Mouse (Mus musculus) heart, postnatal 0 days (tissue): ENCODE measurements around the gene Hspg2. TPM values are rescaled to one million over a fixed set of nuclear protein-coding genes. Genes with fewer than 3 reads are reported as not detected.
"Not testable (repeated sequence)": the region's sequence is repeated elsewhere in the genome, so short reads cannot be mapped to it uniquely, and the experiment has no call there.

Experiments
- ATAC-seq: fragments of 200-750 bp; cut with Nextera tagmentation; 2 replicates; pipeline ENCODE4 v1.8.0; 2017; ENCODE audit warnings: low read depth, moderate number of reproducible peaks, moderate library complexity; ENCODE audit not compliant: insufficient read depth
- DNase-seq: peaks from one replicate; pipeline ENCODE4 v3.0.0-alpha.2; 2016; ENCODE audit warnings: low spot score
- H3K27ac ChIP-seq: fragments of 300-500 bp; sonication (generic); 2 replicates; pipeline ENCODE4 v1.5.1; 2014; ENCODE audit warnings: low read depth, mild to moderate bottlenecking
- H3K27me3 ChIP-seq: fragments of 300-500 bp; sonication (generic); 2 replicates; pipeline ENCODE4 v1.6.1; 2014; ENCODE audit warnings: low read length, mixed read lengths; ENCODE audit not compliant: control insufficient read depth, insufficient read depth
- H3K36me3 ChIP-seq: fragments of 300-500 bp; sonication (generic); replicated peaks from 2 replicates; pipeline ENCODE4 v1.6.1; 2014; ENCODE audit warnings: low read length, mixed read lengths; ENCODE audit not compliant: control insufficient read depth, insufficient read depth
- H3K4me1 ChIP-seq: fragments of 300-500 bp; sonication (generic); 2 replicates; pipeline ENCODE4 v1.6.1; 2014; ENCODE audit warnings: antibody characterized with exemption; ENCODE audit not compliant: control insufficient read depth, insufficient read depth
- H3K4me2 ChIP-seq: fragments of 300-500 bp; sonication (generic); 2 replicates; pipeline ENCODE4 v1.6.1; 2014; ENCODE audit warnings: low read depth, mild to moderate bottlenecking, low read length, moderate library complexity
- H3K4me3 ChIP-seq: fragments of 300-500 bp; sonication (generic); 2 replicates; pipeline ENCODE4 v1.5.1; 2014; ENCODE audit warnings: low read depth, low read length
- H3K9ac ChIP-seq: fragments of 300-500 bp; sonication (generic); replicated peaks from 2 replicates; pipeline ENCODE4 v1.6.1; 2014; ENCODE audit warnings: low read depth, low read length, mixed read lengths
- H3K9me3 ChIP-seq: fragments of 300-500 bp; sonication (generic); replicated peaks from 2 replicates; pipeline ENCODE4 v1.6.1; 2016; ENCODE audit warnings: low read length; ENCODE audit not compliant: control insufficient read depth
- CTCF ChIP-seq: IDR thresholded peaks from 2 replicates; pipeline ENCODE4 v1.5.1; 2016; ENCODE audit warnings: antibody characterized with exemption, control low read depth, low read depth
- EP300 ChIP-seq: IDR thresholded peaks from 2 replicates; pipeline ENCODE4 v1.6.1; 2016; ENCODE audit warnings: antibody characterized with exemption, low read depth
- WGBS: fragments of 180-500 bp; shearing (Covaris S2); extraction: QIAGEN DNeasy Blood & Tissue Kit; methylation state at CpG from one replicate; pipeline ENCODE4 v1.1.7; 2014; 5-methylcytosine and 5-hydroxymethylcytosine counted together
- polyA plus RNA-seq: library from polyadenylated mRNA; unstranded; fragments of >200 nt; fragmentation: Nextera tagmentation; extraction: Ambion mirVana; gene quantifications from 2 replicates; pipeline ENCODE4 v1.2.1, GENCODE M21; 2015
- total RNA-seq: library from RNA; depleted of rRNA; stranded (reverse); fragments of >200 nt; gene quantifications from 2 replicates; pipeline ENCODE4 v1.2.3, GENCODE M21; 2014; ENCODE audit warnings: low replicate concordance

Gene Hspg2
- total and polyA plus RNA-seq, 2 experiments from 2014 or later, result 42.4 to 473 TPM

DNA sequence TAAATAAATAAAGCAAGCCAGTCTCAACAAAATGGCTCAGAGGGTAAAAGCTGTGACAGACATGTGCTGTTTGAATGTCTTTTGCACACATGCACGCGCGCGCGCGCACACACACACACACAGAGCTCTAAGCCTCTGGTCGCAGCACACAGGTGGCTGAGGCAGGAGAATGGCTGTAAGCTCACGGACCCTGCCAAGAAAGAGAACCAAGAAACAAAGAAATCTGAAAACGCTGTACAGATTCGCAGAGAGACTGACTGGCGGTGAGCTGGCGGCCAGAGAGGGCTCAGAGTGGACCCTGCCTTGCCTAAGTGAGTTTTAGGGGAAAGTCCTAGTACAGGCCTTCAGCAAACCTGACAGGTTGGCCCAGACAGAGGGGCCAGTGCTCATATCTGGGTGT, 108.9 kb downstream of the Hspg2 start:
- H3K27ac ChIP-seq, result no peak overlapping the region
- no peak overlapping the region for H3K4me2 ChIP-seq
- no peak overlapping the region for H3K9ac ChIP-seq
- WGBS, result 97% methylated on average over 12 of the region's 12 CpGs
- peaks cover 4% of the 10 kb centered on the region; the same call in 1 of the 2 replicates for H3K4me1 ChIP-seq
- peaks cover 18% of the 10 kb centered on the region for H3K27me3 ChIP-seq
- TF ChIP-seq CTCF, result no peak
- TF ChIP-seq EP300, result no peak
- H3K36me3 ChIP-seq, result peaks cover 8% of the 10 kb centered on the region
- H3K9me3 ChIP-seq, result no peaks in the 10 kb centered on the region
- DNase-seq, result no peak
- H3K4me3 ChIP-seq, result no peak overlapping the region
- ATAC-seq, result no peak

DNA sequence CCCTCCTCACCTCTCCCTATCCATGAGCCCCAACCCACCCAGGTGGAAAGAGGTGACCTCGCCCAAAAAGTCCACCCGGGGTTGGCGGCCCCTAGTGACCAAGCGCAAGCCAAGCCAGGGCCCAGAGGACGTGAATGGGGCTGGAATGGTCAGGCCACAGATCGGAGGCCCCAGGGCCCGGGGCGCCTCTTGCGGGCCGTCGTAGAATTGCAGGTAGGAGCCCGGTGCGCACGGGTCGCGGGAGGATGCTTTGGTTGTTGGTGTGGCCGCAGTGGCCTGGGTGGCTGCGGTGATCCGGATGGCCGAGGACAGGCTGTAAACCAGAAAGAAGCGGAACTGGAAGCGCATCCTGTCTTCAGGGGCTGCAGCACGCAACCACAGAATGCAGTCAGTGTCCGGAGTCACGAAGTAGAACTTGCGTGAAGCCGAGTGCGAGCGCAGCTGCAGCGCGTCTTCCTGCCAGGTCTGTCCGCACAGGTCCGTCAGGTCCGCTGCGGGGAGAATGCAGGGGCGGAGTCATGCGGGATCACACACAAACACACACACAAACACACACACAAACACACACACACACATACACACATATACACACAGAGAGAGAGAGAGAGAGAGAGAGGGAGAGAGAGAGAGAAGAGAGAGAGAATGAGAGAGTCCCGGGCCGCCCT, 109.7 kb downstream of the Hspg2 start:
- no peak overlapping the region for H3K9ac ChIP-seq
- peak; percentile 72 for ATAC-seq
- H3K9me3 ChIP-seq, result no peaks in the 10 kb centered on the region
- H3K27me3 ChIP-seq, result peaks cover 18% of the 10 kb centered on the region
- peak overlapping the region; percentile 55 for H3K4me2 ChIP-seq
- peak overlapping the region; percentile 30 for H3K4me3 ChIP-seq
- peaks cover 4% of the 10 kb centered on the region; the same call in 1 of the 2 replicates for H3K4me1 ChIP-seq
- no peak overlapping the region for H3K27ac ChIP-seq
- peaks cover 2% of the 10 kb centered on the region for H3K36me3 ChIP-seq
- 5% methylated on average over 39 of the region's 39 CpGs for WGBS
- peak; percentile 41 for DNase-seq
- TF ChIP-seq CTCF, result peak; percentile 43
- TF ChIP-seq EP300, result no peak

DNA sequence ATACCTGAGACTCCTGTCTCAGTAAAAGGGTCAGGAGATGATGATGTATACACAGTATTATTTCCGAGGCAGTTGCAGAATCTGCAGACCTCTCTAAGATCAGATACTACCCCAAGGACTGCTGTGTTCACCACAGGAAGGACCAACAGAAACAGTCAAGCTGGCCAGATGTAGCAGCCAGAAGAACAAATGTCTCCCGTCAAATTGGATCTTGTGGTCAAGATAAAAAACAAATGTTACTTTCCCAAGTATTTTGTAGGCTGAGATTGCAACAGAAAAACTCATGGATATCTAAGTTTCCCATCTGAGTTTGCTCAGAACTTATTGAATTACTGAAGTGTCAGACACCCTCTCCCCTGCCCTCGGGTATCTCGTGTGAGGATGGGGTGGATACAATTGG, 111.2 kb downstream of the Hspg2 start:
- TF ChIP-seq EP300, result no peak
- TF ChIP-seq CTCF, result no peak
- Histone ChIP-seq H3K9ac (no peak overlapping the region), H3K4me1 (peaks cover 4% of the 10 kb centered on the region; the same call in 1 of the 2 replicates), H3K27ac (no peak overlapping the region), H3K4me2 (no peak overlapping the region), H3K36me3 (no peaks in the 10 kb centered on the region), H3K27me3 (peaks cover 18% of the 10 kb centered on the region), H3K4me3 (no peak overlapping the region), H3K9me3 (no peaks in the 10 kb centered on the region)
- no peak for ATAC-seq
- 41% methylated on average over 4 of the region's 4 CpGs for WGBS
- no peak for DNase-seq

DNA sequence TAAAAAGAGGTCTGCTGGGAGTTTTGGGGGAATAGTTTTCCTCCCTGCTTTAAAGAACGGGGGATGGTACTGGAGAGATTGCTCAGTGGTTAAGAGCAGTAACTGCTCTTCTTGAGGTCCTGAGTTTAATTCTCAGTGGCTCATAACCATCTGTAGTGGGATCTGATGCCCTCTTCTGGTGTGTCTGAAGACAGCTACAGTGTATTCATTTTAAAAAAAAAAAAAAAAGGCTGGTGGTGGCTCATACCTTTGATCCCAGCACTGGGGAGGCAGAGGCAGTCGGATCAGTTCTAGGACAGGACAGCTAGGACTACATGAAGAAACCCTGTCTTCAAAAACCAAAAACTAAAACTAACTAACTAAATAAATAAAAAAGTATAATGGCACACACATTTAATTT, 111.7 kb downstream of the Hspg2 start:
- ATAC-seq, result no peak
- H3K4me1 ChIP-seq, result peaks cover 4% of the 10 kb centered on the region; the same call in 1 of the 2 replicates

DNA sequence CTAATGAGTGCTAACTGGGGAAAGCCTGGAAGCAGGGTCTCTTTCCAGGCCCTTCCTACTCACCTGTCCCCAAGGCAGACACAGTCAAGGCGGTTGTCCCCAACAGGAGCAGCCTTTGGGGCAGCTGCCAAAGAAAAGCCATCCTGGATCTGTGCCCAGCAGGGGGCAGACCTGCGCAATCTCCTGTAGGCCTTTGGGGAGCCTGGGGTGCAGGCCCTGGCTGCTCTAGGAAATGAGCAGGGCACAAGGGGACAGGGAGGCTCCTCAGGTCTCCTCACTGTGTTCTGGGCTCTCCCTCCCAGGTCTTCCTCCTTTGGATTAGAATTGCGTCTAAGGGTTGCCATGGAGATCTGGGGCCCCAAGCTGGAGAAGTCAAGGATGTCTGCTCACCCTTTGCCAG, 113.2 kb downstream of the Hspg2 start:
- no peaks in the 10 kb centered on the region for H3K36me3 ChIP-seq
- TF ChIP-seq CTCF, result no peak; the same call in 1 of the 2 replicates
- TF ChIP-seq EP300, result no peak
- no peak overlapping the region for H3K9ac ChIP-seq
- 50% methylated on average over 3 of the region's 3 CpGs for WGBS
- no peak overlapping the region for H3K27ac ChIP-seq
- H3K4me1 ChIP-seq, result peaks cover 4% of the 10 kb centered on the region; the same call in 1 of the 2 replicates
- ATAC-seq (no peak), DNase-seq (no peak)
- H3K9me3 ChIP-seq, result no peaks in the 10 kb centered on the region
- peaks cover 18% of the 10 kb centered on the region for H3K27me3 ChIP-seq
- no peak overlapping the region for H3K4me2 ChIP-seq
- H3K4me3 ChIP-seq, result no peak overlapping the region

More for the DNA sequence above, 111.7 kb downstream of the Hspg2 start:
- no peak overlapping the region for H3K4me2 ChIP-seq
- TF ChIP-seq EP300 (no peak), CTCF (no peak)
- no peak overlapping the region for H3K27ac ChIP-seq
- H3K27me3 ChIP-seq, result peaks cover 18% of the 10 kb centered on the region
- no peaks in the 10 kb centered on the region for H3K36me3 ChIP-seq
- H3K9me3 ChIP-seq, result no peaks in the 10 kb centered on the region
- H3K4me3 ChIP-seq, result no peak overlapping the region
- 73% methylated on average over 2 of the region's 2 CpGs for WGBS
- no peak overlapping the region for H3K9ac ChIP-seq
- no peak for DNase-seq

DNA sequence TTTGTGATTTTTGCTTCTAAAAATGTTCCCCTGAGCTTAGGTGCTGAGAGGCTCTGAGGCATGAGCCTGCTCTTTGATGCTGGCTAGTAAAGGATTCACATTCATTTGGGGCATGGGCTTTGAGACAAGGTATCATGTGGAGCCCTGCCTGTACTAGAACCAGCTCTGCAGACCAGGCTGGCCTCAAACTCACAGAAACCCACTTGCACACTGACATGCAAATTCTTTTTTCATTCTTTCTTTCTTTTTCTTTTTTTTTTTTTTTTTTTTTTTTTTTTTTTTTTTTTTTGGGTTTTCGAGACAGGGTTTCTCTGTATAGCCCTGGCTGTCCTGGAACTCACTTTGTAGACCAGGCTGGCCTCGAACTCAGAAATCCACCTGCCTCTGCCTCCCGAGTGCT, 120.5 kb downstream of the Hspg2 start:
- H3K36me3 ChIP-seq, result not testable (repeated sequence)
- WGBS, result 94% methylated on average over 1 of the region's 3 CpGs

More for the DNA sequence above, 120.5 kb downstream of the Hspg2 start:
- not testable (repeated sequence) for H3K27me3 ChIP-seq, ATAC-seq, DNase-seq, H3K4me2 ChIP-seq, H3K27ac ChIP-seq, H3K9ac ChIP-seq, H3K4me3 ChIP-seq, H3K4me1 ChIP-seq, H3K9me3 ChIP-seq
